Mouse (Mus musculus) lung, postnatal 10 days (tissue): ENCODE results near the gene Lancl3.

ENCODE experiments used
- DNase-seq: peaks from one replicate; pipeline ENCODE4 v3.0.0; 2021

The Lancl3 gene

GRCm38 (mm10) chrX:9199761-9200371 is at the start of gene Lancl3:
Gene Lancl3 (plus strand): TSS chrX:9199902.
- peak; percentile 27 for DNase-seq

- no peak for DNase-seq
Observed at GRCm38 (mm10) chrX:9179011-9179410, 20.7 kb upstream of the Lancl3 start.

- no peak for DNase-seq
Observed at GRCm38 (mm10) chrX:9181570-9181969, 18.1 kb upstream of the Lancl3 start.

- DNase-seq = peak; percentile 51
Observed at GRCm38 (mm10) chrX:9200380-9200917, 747 bp downstream of the Lancl3 start.

GRCm38 (mm10) chrX:9201954-9202353 is 2.3 kb downstream of the Lancl3 start:
- no peak for DNase-seq

- no peak for DNase-seq
Observed at GRCm38 (mm10) chrX:9202781-9203405, 3.2 kb downstream of the Lancl3 start.

- no peak for DNase-seq
Observed at GRCm38 (mm10) chrX:9205121-9205520, 5.4 kb downstream of the Lancl3 start.

GRCm38 (mm10) chrX:9216244-9216643 is 16.5 kb downstream of the Lancl3 start:
- no peak for DNase-seq

- DNase-seq = no peak
Observed at GRCm38 (mm10) chrX:9219570-9219969, 19.9 kb downstream of the Lancl3 start.

- peak; percentile 58 for DNase-seq
Observed at GRCm38 (mm10) chrX:9221206-9221605, 21.5 kb downstream of the Lancl3 start.

GRCm38 (mm10) chrX:9221736-9222135 is 22.0 kb downstream of the Lancl3 start:
- no peak for DNase-seq

GRCm38 (mm10) chrX:9222412-9223221 is 22.9 kb downstream of the Lancl3 start:
- no peak for DNase-seq

GRCm38 (mm10) chrX:9227105-9227504 is 27.4 kb downstream of the Lancl3 start:
- DNase-seq = peak; percentile 10

GRCm38 (mm10) chrX:9240737-9241591 is 41.3 kb downstream of the Lancl3 start:
- no peak for DNase-seq

GRCm38 (mm10) chrX:9243381-9243864 is 43.7 kb downstream of the Lancl3 start:
- peak; percentile 22 for DNase-seq

GRCm38 (mm10) chrX:9244603-9245336 is 45.1 kb downstream of the Lancl3 start:
- DNase-seq = no peak

GRCm38 (mm10) chrX:9248911-9249310 is 49.2 kb downstream of the Lancl3 start:
- no peak for DNase-seq

- DNase-seq = no peak
Observed at GRCm38 (mm10) chrX:9253990-9254389, 54.3 kb downstream of the Lancl3 start.

GRCm38 (mm10) chrX:9254901-9255300 is 55.2 kb downstream of the Lancl3 start:
- no peak for DNase-seq

- no peak for DNase-seq
Observed at GRCm38 (mm10) chrX:9256766-9257165, 57.1 kb downstream of the Lancl3 start, which contains the start of gene Gm14862. Gene Gm14862 (minus strand): TSS chrX:9256899.

- no peak for DNase-seq
Observed at GRCm38 (mm10) chrX:9257831-9258230, 58.1 kb downstream of the Lancl3 start.

GRCm38 (mm10) chrX:9259267-9259666 is 59.6 kb downstream of the Lancl3 start:
- no peak for DNase-seq
